Mouse (Mus musculus): ENCODE results near the gene Phip. TPM values are rescaled to one million over a fixed set of nuclear protein-coding genes. Genes with fewer than 3 reads are reported as not detected.
A peak's percentile ranks its signal among the peaks of the same experiment; 100 is the strongest.

The Phip gene
- total RNA-seq, 2 experiments from 2014 or later: 72.4 to 82.1 TPM

DNA sequence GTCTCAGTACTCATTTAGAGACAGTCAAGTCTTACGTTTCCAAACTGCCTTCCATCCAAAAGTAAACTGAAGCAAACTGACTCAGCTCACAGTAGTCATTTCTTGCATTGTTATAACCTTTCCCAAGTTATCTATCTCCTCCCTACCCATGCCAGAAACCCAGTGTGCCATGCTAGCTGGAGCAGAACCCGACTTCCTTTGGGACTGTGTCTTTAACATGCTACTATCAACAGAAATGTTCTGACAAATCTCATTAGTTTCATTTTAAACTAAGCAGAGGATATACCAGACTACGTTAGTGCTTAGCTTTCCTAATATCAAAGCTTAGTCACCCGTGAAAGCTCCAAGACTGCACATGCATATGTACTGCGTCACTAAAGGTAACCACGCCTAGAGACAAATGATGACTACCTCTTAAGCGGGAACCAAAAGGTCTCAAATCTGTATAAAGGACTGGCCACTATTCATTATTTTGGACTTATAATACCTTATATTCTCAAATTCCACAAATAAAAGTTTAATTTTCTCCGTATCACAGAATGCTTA lies 8.2 kb downstream of the Phip start:
- TF ChIP-seq CTCF (conservative IDR thresholded peaks at IDR 0.05): no peak
- H3K27ac ChIP-seq: no peak overlapping the region
- no peak overlapping the region for H3K4me3 ChIP-seq
- no peak for DNase-seq (ENCODE audit: low spot score in 2 of 2)

DNA sequence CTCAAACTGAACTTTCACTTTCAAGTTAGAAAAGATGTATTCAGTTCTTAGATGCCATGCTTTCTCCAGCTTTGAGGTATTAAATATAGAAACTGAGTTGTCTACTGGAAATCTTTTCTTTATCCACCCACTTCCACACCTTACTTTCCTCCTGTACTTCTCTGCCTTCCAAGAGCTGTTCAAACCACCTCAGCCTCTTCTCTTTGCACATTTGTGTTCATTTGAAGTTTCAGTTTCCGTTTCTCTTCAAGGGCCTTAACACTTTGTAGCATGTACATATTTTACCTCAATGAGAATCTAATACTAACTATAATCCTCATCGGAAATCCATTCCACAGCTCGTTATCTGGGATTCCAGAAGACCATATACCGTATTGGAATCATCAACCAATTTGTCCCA lies 11.3 kb downstream of the Phip start:
- TF ChIP-seq CTCF (conservative IDR thresholded peaks at IDR 0.05): no peak
- H3K27ac ChIP-seq: no peak overlapping the region
- DNase-seq (ENCODE audit: low spot score in 2 of 2): no peak
- H3K4me3 ChIP-seq: no peak overlapping the region

DNA sequence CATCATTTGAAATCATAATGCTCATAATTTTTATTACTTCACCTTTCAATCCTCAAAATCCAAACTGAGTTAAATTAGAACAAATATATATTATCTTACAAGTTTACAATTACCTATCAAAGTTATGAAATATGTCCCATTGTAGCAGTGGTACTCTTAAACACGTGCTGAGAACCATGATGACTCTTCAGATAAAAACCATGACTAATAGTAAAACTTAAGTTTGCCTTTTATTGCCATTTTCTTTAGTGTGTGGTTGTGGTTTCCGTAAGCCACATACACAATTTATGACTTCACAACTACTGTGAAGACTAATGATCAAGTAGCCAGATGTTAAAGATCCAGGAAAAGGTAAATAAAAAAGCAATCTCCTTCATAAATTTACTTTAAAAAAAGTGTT lies 14.0 kb downstream of the Phip start:
- no peak overlapping the region for H3K27ac ChIP-seq
- no peak for TF ChIP-seq CTCF (conservative IDR thresholded peaks at IDR 0.05)
- H3K4me3 ChIP-seq: no peak overlapping the region
- DNase-seq (ENCODE audit: low spot score in 2 of 2): no peak

DNA sequence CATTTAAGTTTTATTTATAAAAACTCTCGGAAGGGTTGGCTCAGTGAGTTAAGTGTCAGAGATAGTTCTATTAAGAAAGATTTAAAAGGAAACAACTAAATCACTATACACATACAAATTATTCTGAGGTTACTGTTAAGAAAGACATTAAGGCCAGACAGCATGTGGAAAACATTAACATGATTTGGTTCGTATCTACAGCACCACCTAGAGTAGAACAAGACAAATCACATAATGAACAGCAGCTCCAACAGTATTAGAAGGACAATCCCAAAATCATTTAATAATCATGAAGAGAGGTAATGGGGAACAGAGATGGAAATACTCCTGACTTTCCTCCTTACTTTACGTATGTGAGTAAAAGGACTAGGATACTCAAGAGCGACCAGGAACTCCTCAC lies 20.0 kb downstream of the Phip start:
- TF ChIP-seq CTCF (conservative IDR thresholded peaks at IDR 0.05): peak; percentile 76
- Histone ChIP-seq H3K4me3 (no peak overlapping the region), H3K27ac (no peak overlapping the region)
- no peak for DNase-seq (ENCODE audit: low spot score in 2 of 2)

DNA sequence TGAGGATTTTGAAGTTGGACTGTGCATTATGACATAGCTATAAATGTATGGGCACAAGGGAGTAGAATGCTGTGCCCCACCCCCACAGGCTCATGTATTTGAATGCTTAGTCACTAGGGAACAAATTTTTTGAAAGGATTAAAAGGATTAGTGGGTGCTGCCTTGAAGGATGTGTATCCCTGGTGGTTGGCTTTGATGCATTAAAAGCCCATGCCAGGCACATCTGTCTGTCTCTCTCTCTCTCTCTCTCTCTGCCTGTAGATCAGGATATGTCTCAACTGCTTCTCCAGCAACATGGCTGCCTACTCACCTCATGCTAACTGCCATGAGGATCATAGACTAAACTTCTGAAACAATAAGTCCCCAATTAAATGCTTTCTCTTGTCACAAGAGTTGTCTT lies 23.0 kb downstream of the Phip start:
- no peak for DNase-seq (ENCODE audit: low spot score in 2 of 2)
- H3K4me3 ChIP-seq: no peak overlapping the region
- H3K27ac ChIP-seq: no peak overlapping the region
- no peak for TF ChIP-seq CTCF (conservative IDR thresholded peaks at IDR 0.05)

DNA sequence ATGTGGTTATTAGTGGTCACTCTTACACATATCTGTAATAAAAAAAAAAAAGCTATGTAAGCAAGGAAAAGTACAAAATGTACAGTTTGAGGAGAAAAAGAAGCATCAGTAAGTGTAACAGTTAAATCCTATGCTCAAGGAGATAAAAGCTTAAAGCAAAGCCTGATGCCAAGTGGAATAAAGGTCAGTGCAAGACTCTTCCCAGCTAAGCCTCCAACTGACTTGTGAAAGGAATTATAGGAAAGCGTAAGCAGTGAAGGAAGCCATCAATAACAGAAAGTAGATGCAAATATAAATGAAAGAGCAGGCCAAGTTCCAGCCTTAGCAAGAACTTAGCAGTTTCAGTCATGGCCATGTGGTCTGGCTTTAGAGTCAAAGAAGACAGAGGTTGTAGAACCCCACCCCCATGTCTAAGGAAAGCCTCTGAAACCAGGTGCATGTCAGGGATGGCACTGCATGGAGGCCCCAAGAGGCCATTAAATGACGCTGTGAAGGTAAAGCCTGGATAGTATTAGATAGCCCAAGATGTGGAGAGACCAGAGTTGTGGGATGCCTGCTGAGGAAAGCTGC lies 23.8 kb downstream of the Phip start:
- Histone ChIP-seq H3K4me3 (no peak overlapping the region), H3K27ac (no peak overlapping the region)
- TF ChIP-seq CTCF (conservative IDR thresholded peaks at IDR 0.05): no peak
- DNase-seq (ENCODE audit: low spot score in 2 of 2): no peak

DNA sequence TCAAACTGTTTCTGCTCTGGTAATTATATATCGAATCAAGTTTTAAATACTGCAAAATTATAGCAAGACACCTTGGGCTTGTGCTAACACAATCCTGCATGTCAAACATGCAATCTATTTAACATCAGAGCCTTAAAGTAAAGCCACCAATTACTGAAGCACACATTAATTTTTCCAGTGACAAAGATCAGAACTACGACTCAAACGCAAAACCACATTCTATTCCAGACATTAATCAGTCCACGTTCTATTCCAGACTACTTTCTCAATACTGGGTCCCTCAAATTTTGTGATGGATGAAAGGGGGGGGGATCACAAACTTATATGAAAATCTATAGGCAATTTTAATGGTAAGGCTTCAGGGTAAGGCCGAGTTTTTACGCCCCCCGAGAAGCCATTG lies 68.1 kb downstream of the Phip start:
- H3K27ac ChIP-seq: no peak overlapping the region
- H3K4me3 ChIP-seq: no peak overlapping the region
- TF ChIP-seq CTCF (conservative IDR thresholded peaks at IDR 0.05): no peak
- no peak for DNase-seq (ENCODE audit: low spot score in 2 of 2)

DNA sequence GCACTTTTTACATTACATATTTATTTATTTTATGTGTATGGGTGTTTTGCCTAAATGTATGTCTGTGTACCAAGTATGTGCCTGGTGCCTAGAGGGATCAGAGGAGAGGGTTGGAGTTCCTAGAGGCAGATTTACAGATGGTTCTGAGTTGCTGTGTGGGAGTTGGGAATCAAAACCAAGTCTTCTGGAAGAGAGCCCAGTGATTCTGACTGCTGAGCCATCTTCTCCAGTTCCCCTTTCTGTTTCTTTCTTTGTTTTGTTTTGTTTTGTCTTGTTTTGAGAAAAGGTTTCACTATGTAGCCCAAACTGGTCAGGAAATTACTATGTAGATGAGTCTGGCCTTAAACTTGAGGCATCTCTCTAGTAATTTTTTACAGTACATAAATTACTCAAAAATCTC lies 86.7 kb downstream of the Phip start:
- no peak overlapping the region for H3K27ac ChIP-seq
- TF ChIP-seq CTCF (conservative IDR thresholded peaks at IDR 0.05): no peak
- no peak overlapping the region for H3K4me3 ChIP-seq
- DNase-seq (ENCODE audit: low spot score in 2 of 2): peak in 1 of 2 experiments; percentile 31

DNA sequence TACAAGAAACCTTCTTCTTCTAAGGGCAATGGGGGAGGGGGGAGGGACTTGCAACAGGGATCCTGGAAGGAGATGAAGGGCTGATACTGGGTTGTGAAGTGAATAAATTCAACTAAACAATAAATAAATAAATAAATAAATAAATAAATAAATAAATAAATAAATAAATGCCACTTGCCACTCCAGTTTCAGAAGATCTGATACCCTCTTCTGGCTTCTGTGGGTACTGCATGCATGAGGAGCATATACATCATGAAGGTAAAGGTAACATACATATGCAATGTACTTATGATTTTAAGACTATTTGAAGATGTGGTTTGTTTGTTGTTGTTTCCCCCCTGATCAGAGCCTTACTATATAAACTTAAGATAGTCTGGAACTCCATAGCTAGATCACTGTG lies 91.1 kb downstream of the Phip start:
- Histone ChIP-seq H3K4me3 (no peak overlapping the region), H3K27ac (no peak overlapping the region)
- no peak for DNase-seq (ENCODE audit: low spot score in 2 of 2)
- TF ChIP-seq CTCF (conservative IDR thresholded peaks at IDR 0.05): peak; percentile 60

DNA sequence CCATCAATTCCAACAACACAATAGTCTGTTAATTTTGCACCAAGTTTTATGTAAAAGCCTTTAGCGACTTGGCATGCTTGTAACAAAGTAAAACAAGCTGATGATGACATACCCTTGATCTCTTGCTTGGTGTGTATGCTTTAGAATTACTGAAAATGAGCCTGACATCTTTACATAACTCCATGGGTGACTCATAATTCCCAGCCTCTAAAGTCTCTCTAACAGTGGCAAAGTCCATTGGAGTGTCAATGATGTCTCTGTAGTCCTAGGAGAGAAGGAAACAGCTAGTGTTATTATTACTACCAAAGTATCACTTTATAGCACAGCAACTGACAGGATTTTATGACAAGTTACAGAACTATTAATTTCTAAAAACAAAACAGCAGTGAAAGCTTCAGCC lies 98.2 kb downstream of the Phip start:
- no peak for DNase-seq (ENCODE audit: low spot score in 2 of 2)
- Histone ChIP-seq H3K27ac (no peak overlapping the region), H3K4me3 (no peak overlapping the region)
- no peak for TF ChIP-seq CTCF (conservative IDR thresholded peaks at IDR 0.05)

DNA sequence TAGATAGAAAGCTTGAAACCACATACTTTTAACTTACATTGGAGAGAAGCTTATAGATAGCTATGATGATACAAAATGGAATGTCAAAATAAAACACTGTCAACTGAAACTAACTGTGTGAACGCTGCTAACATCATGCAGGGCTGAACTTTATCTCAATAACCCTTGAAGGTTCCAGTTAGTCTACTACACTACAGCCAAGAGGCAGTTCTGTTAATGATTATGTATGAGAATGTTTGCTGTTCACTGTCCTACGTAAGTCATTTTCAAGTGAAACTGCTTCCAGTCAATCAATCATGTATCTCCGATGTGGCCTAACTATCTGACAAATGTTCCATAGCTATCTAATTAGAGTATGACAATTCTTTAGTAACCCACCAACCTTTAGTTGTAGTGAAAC lies 107.6 kb downstream of the Phip start:
- no peak for TF ChIP-seq CTCF (conservative IDR thresholded peaks at IDR 0.05)
- H3K4me3 ChIP-seq: no peak overlapping the region
- no peak overlapping the region for H3K27ac ChIP-seq
- DNase-seq (ENCODE audit: low spot score in 2 of 2): no peak

DNA sequence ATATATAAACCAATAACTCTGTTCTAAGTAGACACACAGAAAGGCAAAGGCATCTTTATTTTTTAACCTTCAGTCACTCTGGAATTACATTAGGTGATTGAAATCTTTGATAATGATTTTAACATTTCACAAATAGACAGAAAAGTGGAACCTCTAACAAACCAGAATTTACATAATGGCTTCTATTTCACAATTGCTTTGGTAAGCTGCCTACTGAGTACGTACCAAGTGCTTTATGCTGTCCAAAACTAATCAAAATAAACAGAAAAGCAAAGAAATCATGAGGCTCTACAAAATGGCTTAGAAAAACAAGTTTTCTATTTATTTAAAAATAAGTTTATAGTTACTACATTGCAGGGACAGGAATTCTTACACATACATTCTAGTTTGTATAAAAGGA lies 109.2 kb downstream of the Phip start:
- no peak overlapping the region for H3K4me3 ChIP-seq
- DNase-seq (ENCODE audit: low spot score in 2 of 2): no peak
- no peak overlapping the region; the same call in 1 of the 2 replicates for H3K27ac ChIP-seq
- no peak for TF ChIP-seq CTCF (conservative IDR thresholded peaks at IDR 0.05)

DNA sequence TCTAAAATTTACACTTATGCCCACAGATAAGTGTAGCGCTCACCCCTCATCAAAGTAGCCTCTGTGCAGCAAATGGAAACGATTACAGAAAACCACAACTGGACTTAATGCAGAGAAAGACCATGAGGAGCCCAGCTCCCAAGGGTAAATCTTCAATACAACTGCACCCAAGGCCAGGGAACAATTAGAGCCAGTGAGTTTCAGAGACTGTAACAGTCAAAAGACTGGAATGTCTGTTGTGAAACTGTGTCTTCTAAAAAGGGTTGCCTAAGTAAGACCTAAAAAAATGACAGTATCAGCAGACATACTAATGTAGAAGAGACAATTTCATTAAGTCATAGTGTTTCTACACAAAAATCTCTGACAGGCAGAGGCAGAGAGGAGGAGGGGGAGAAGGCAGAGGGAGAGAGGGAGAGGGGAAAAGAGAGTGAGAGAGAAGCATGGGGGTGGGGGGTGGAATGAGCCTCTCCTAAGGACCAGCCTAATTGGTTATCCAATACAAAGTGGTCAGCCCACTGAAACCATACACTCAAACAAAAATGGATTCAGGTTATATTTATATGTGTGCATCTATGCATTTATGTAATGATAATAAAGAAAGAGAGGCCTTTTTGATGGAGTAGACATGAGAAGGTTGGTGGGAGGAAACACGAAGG lies 113.4 kb downstream of the Phip start:
- H3K4me3 ChIP-seq: no peak overlapping the region
- H3K27ac ChIP-seq: peak overlapping the region; percentile 50; the same call in 1 of the 2 replicates
- DNase-seq (ENCODE audit: low spot score in 2 of 2): no peak
- TF ChIP-seq CTCF (conservative IDR thresholded peaks at IDR 0.05): no peak

DNA sequence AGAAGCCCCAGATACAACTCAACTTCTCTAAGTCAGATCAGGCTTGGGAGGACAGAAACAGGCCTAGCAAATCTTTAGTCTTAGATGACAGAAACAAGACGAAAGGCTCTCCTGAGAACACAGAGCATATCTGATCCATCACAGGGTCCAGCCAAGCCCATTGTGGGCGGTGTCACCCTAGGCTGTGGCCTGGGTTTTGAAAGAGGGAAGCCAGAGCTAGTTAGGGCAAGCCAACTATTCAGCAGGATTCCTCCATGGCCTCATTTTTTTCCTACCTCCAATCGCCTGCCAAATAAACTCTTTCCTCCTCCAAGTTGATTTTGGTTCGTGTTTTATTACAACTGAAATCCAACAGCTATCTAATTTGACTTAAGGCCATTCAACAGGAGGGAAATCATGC lies 114.0 kb downstream of the Phip start:
- peak overlapping the region; percentile 50 for H3K27ac ChIP-seq

More for the DNA sequence above, 114.0 kb downstream of the Phip start:
- DNase-seq (ENCODE audit: low spot score in 2 of 2): no peak
- no peak overlapping the region for H3K4me3 ChIP-seq
- no peak for TF ChIP-seq CTCF (conservative IDR thresholded peaks at IDR 0.05)

All from layer of hippocampus, adult 2 months (tissue).